Mouse (Mus musculus): ENCODE measurements at regions not wholly inside any gene's neighbourhood (a gene's known extent, or its start where the extent isn't known, plus 50 kb on each side); places are given as distances from the start of the nearest gene placed in this dataset.

GRCm38 (mm10) chr17:50378141-50378727 is 84.8 kb upstream of the Dazl start:
- TF ChIP-seq CTCF (IDR thresholded peaks at IDR 0.05; ENCODE audit: low read depth): no peak
- TF ChIP-seq EP300 (IDR thresholded peaks at IDR 0.05; ENCODE audit: low read depth): no peak

Measured in liver, postnatal 0 days (tissue).